Mouse (Mus musculus): Measurements from ENCODE around the gene Gm20683. TPM values are rescaled to one million over a fixed set of nuclear protein-coding genes. Genes with fewer than 3 reads are reported as not detected.

Gm20683 gene
- total and polyA plus RNA-seq, 2 experiments from 2014 or later, result 11.9 to 25.8 TPM

DNA sequence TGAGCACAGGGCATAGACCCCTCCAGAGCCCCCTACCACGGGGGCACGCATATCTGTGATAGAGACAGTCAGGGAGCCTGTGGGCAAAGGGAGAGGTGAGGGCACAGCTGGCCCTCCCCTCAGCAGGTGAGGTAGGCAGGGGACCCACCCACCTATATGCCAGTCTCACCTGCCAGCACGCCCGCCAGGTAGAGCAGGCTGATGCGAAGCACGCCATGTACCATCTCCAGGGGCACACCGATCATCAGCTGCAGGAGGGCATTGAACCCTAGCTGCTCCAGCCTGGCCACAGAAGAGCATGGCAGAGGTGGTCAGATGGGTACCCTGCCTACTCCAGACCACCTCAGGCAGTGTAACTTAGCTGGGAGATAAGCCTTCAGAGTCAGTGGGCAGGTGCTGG lies 6.3 kb downstream of the Gm20683 start:
- no peak overlapping the region for H3K4me3 ChIP-seq (ENCODE audit: low read depth, low read length)
- ATAC-seq (ENCODE audit: low FRiP score), result no peak
- TF ChIP-seq CTCF (IDR thresholded peaks at IDR 0.05), result no peak
- H3K9ac ChIP-seq (replicated peaks; ENCODE audit: low read length, poor library complexity, severe bottlenecking), result no peak overlapping the region
- peaks cover 35% of the 10 kb centered on the region for H3K4me1 ChIP-seq (ENCODE audit: insufficient read depth, low read length)
- H3K4me2 ChIP-seq (ENCODE audit: low read depth, low read length, poor library complexity, severe bottlenecking), result peak overlapping the region; percentile 76
- DNase-seq (ENCODE audit: low spot score), result no peak
- peaks cover 41% of the 10 kb centered on the region for H3K36me3 ChIP-seq (ENCODE audit: insufficient read depth, low read length)
- H3K27ac ChIP-seq (ENCODE audit: low read depth, low read length), result no peak overlapping the region
- H3K27me3 ChIP-seq (ENCODE audit: insufficient read depth, low read length), result no peaks in the 10 kb centered on the region
- H3K9me3 ChIP-seq (ENCODE audit: low read length), result no peaks in the 10 kb centered on the region
- 92% methylated on average over 7 of the region's 7 CpGs for WGBS

DNA sequence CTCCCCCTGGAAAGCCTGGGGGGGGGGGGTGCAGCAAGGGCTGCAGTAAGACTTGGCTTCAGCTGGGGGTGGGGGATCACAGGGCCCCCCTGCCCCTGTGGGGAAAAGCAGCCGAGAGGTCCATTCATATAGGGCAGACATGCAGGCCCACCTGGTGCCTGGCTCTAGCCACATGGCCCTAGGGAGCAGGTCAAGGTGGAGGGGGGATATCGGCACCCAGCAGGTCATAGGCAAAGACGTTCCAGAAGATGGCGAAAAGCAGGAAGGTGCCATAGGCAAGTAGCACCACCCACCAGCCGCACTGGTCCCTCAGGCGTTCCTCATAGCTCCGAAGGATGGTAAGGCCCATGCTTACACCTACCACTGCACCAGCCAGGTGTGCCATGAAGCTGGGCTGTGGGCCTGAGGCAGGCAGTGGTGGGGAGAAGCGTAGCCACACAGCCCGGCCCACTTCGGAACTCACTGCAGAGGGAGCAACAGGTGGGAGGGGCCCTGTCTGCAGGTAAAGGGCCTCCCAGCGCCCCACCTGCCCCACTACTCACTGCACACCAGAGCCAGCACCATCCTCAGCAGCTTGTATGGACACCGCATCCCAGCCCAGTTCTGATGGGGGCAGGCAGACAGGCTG lies 6.9 kb downstream of the Gm20683 start:
- DNase-seq (ENCODE audit: low spot score), result no peak
- H3K27me3 ChIP-seq (ENCODE audit: insufficient read depth, low read length), result no peaks in the 10 kb centered on the region
- H3K4me1 ChIP-seq (ENCODE audit: insufficient read depth, low read length), result peaks cover 40% of the 10 kb centered on the region
- peak overlapping the region; percentile 81; the same call in 1 of the 2 replicates for H3K4me3 ChIP-seq (ENCODE audit: low read depth, low read length)
- peak overlapping the region; percentile 32; the same call in 1 of the 2 replicates for H3K27ac ChIP-seq (ENCODE audit: low read depth, low read length)
- peaks cover 42% of the 10 kb centered on the region for H3K36me3 ChIP-seq (ENCODE audit: insufficient read depth, low read length)
- no peaks in the 10 kb centered on the region for H3K9me3 ChIP-seq (ENCODE audit: low read length)
- WGBS, result 87% methylated on average over 12 of the region's 12 CpGs
- H3K4me2 ChIP-seq (ENCODE audit: low read depth, low read length, poor library complexity, severe bottlenecking), result peak overlapping the region; percentile 76
- H3K9ac ChIP-seq (replicated peaks; ENCODE audit: low read length, poor library complexity, severe bottlenecking), result 0 out of 2 replicates have a peak overlapping the region, but pooled peaks have one; percentile 29
- ATAC-seq (ENCODE audit: low FRiP score), result no peak
- TF ChIP-seq CTCF (IDR thresholded peaks at IDR 0.05), result no peak

DNA sequence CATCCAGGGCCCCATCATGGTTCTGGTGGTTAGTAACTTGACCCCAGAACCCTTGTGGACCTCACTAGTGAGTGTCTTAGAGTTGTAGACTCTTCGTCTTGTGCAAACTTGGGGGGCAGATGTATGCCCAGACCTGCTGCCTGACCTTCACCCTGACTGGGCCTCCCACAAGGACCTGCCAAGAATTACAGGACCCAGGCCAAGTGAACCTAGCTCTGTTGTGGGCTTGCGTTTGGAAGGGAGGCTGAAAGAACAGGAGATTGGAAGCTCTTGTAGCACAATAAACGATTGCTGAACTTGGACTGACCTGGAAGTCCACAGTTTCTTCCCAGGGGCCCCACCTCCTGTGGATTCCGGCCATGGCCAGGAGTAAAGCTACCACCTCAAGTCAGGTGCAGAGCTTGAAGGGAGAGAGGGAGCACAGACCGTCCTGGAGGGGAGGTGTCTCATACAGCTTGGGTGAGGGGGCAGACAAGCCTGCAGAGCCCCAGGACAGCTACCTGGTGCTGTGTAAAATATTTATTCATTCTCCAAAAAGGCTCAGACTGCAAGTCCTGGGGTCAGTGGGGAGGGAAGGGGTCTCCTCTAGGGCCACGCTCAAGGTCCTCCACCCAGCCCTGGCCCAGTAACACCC lies 7.5 kb downstream of the Gm20683 start:
- 53% methylated on average over 6 of the region's 6 CpGs for WGBS
- no peak for DNase-seq (ENCODE audit: low spot score)
- peak overlapping the region; percentile 96; the same call in 1 of the 2 replicates for H3K27ac ChIP-seq (ENCODE audit: low read depth, low read length)
- ATAC-seq (ENCODE audit: low FRiP score), result no peak
- H3K4me2 ChIP-seq (ENCODE audit: low read depth, low read length, poor library complexity, severe bottlenecking), result peak overlapping the region; percentile 76
- H3K27me3 ChIP-seq (ENCODE audit: insufficient read depth, low read length), result no peaks in the 10 kb centered on the region
- no peak for TF ChIP-seq CTCF (IDR thresholded peaks at IDR 0.05)
- H3K36me3 ChIP-seq (ENCODE audit: insufficient read depth, low read length), result peaks cover 36% of the 10 kb centered on the region
- H3K4me3 ChIP-seq (ENCODE audit: low read depth, low read length), result peak overlapping the region; percentile 81
- H3K4me1 ChIP-seq (ENCODE audit: insufficient read depth, low read length), result peaks cover 43% of the 10 kb centered on the region
- H3K9ac ChIP-seq (replicated peaks; ENCODE audit: low read length, poor library complexity, severe bottlenecking), result peak overlapping the region; percentile 86
- no peaks in the 10 kb centered on the region for H3K9me3 ChIP-seq (ENCODE audit: low read length)

DNA sequence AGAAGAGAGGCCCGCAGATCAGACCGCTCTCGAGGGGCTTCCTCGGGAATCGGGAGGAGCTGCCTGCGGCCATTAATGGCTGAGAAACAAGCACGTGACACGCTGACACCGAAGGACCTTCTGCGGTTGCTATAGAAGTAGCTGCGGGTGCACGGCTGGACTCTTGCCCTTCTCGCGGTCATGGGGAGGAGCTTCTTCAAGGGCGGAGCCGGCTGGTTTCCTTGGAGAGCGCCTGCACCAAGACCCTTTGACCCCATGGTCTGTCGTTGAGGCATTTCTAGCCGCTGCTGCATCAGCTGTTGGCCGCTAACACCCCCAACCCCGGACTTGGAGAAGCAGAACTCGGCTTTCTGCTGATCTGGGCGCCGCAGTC lies 8.3 kb downstream of the Gm20683 start, which contains the start of gene Stub1:
TSS of gene Stub1 (minus strand) at position 114 of the 373 bp plus-strand sequence.
- Histone ChIP-seq H3K4me1 (ENCODE audit: insufficient read depth, low read length) (peaks cover 43% of the 10 kb centered on the region), H3K4me2 (ENCODE audit: low read depth, low read length, poor library complexity, severe bottlenecking) (peak within 1 kb of the TSS; percentile 76), H3K4me3 (ENCODE audit: low read depth, low read length) (peak within 1 kb of the TSS; percentile 81), H3K9me3 (ENCODE audit: low read length) (no peaks in the 10 kb centered on the region), H3K36me3 (ENCODE audit: insufficient read depth, low read length) (peaks cover 33% of the 10 kb centered on the region), H3K27ac (ENCODE audit: low read depth, low read length) (peak within 1 kb of the TSS; percentile 96), H3K9ac (replicated peaks; ENCODE audit: low read length, poor library complexity, severe bottlenecking) (peak within 1 kb of the TSS; percentile 86), H3K27me3 (ENCODE audit: insufficient read depth, low read length) (no peaks in the 10 kb centered on the region)
- ATAC-seq (ENCODE audit: low FRiP score) (peak; percentile 54), DNase-seq (ENCODE audit: low spot score) (peak; percentile 94)
- under 1% methylated on average over 24 of the region's 24 CpGs for whole genome bisulfite sequencing
- no peak for TF ChIP-seq CTCF (IDR thresholded peaks at IDR 0.05)

DNA sequence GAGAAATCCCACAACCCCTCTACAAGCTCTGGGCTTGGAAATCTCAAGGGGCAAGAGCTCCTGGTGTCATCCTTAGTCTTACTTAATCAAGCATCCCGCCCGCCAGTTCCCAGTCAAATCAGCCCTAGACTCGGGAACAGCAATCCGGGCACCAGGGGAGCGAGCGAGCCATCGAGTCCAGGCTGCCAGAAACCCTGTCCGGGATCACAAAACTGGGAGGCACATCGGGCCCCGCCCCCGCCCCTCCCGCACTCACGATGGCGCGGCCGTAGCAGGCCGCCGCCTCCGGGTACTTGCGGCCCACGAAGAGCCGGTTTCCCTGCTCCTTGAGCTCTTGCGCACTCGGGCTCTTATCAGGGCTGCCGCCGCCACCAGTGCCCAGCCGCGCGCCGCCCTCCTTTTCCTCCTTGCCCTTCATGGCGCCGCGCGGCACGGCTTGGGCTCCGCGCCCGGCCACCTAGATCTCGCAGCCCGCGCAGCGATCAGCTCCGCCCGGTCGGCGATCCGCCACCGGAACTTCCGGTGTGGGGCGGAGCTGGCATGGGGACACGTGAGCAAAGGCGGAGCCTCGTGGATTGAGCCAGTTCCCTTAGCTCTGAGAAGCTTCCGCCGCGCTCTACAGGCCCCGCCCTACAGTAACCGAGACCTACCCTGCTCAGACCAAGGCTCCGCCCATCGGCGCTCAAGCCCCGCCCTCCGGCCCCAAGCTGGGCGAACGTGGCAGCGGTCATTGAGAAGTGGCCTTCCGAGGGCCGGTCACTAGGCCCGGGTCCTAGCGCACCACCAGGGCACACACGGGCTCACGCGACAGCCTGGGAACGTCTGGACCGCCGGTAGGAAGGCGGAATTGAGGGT lies 8.9 kb downstream of the Gm20683 start:
- peak overlapping the region; percentile 96 for H3K27ac ChIP-seq (ENCODE audit: low read depth, low read length)
- under 1% methylated on average over 65 of the region's 77 CpGs for WGBS

More for the DNA sequence above, 8.9 kb downstream of the Gm20683 start:
- TF ChIP-seq CTCF (IDR thresholded peaks at IDR 0.05), result no peak
- Histone ChIP-seq H3K9ac (replicated peaks; ENCODE audit: low read length, poor library complexity, severe bottlenecking) (peak overlapping the region; percentile 86), H3K4me1 (ENCODE audit: insufficient read depth, low read length) (peaks cover 42% of the 10 kb centered on the region), H3K9me3 (ENCODE audit: low read length) (no peaks in the 10 kb centered on the region), H3K36me3 (ENCODE audit: insufficient read depth, low read length) (peaks cover 35% of the 10 kb centered on the region), H3K4me2 (ENCODE audit: low read depth, low read length, poor library complexity, severe bottlenecking) (peak overlapping the region; percentile 76), H3K4me3 (ENCODE audit: low read depth, low read length) (peak overlapping the region; percentile 81), H3K27me3 (ENCODE audit: insufficient read depth, low read length) (no peaks in the 10 kb centered on the region)
- DNase-seq (ENCODE audit: low spot score), result peak; percentile 100
- peak; percentile 90 for ATAC-seq (ENCODE audit: low FRiP score)

All from midbrain, postnatal 0 days (tissue).